Mouse (Mus musculus) myocyte (in vitro differentiated cells): ENCODE measurements at regions not wholly inside any gene's neighbourhood (a gene's known extent, or its start where the extent isn't known, plus 50 kb on each side); places are given as distances from the start of the nearest gene placed in this dataset.

ENCODE experiments used
- H3K27me3 ChIP-seq: one replicate; pipeline ENCODE4 v1.6.1; 2011; ENCODE audit not compliant: control insufficient read depth, insufficient read depth, insufficient read length
- H3K36me3 ChIP-seq: one replicate; pipeline ENCODE4 v1.6.1; 2011; ENCODE audit not compliant: control insufficient read depth, insufficient read depth
- H3K4me2 ChIP-seq: one replicate; pipeline ENCODE4 v1.6.1; 2011; ENCODE audit warnings: low read depth, control low read depth
- H3K4me3 ChIP-seq: one replicate; pipeline ENCODE4 v1.5.1; 2011; ENCODE audit warnings: mild to moderate bottlenecking, control low read depth, moderate library complexity
- H3K79me2 ChIP-seq: one replicate; pipeline ENCODE4 v1.6.1; 2011; ENCODE audit not compliant: control insufficient read depth, insufficient read depth
- H3ac ChIP-seq: one replicate; pipeline ENCODE4 v1.6.1; 2011; ENCODE audit not compliant: control insufficient read depth, insufficient read length
- CEBPB ChIP-seq: IDR thresholded peaks from 2 replicates; pipeline ENCODE4 v1.6.1; 2011; ENCODE audit warnings: mild to moderate bottlenecking, moderate library complexity; ENCODE audit not compliant: poor library complexity, insufficient read depth, severe bottlenecking
- MAX ChIP-seq: IDR thresholded peaks from one replicate; pipeline ENCODE4 v1.6.1; 2011; ENCODE audit warnings: low read depth, mild to moderate bottlenecking, control low read depth
- MYOD1 ChIP-seq, 3 experiments: IDR thresholded peaks; one replicate each; pipeline ENCODE4 v1.6.1; 2011; ENCODE audit warnings: control low read depth in 2 of 3, low read depth in 2 of 3, mild to moderate bottlenecking in 2 of 3, moderate library complexity in 1 of 3; ENCODE audit not compliant: insufficient read length in 2 of 3, control insufficient read depth in 1 of 3
- POLR2A ChIP-seq: IDR thresholded peaks from one replicate; pipeline ENCODE4 v1.6.1; 2011; ENCODE audit warnings: low read depth, mild to moderate bottlenecking, control low read depth, moderate library complexity; ENCODE audit not compliant: insufficient read length
- POLR2AphosphoS2 ChIP-seq: IDR thresholded peaks from one replicate; pipeline ENCODE4 v1.6.1; 2011; ENCODE audit warnings: low read depth, control low read depth; ENCODE audit not compliant: insufficient read length
- REST ChIP-seq: IDR thresholded peaks from one replicate; pipeline ENCODE4 v1.6.1; 2011; ENCODE audit warnings: mild to moderate bottlenecking, control low read depth, moderate library complexity; ENCODE audit not compliant: insufficient read depth, insufficient read length
- USF1 ChIP-seq: IDR thresholded peaks from one replicate; pipeline ENCODE4 v1.6.1; 2011; ENCODE audit warnings: low read depth, mild to moderate bottlenecking, control low read depth, moderate library complexity

- Histone ChIP-seq H3K79me2 (no peaks in the 10 kb centered on the region), H3K4me3 (no peak overlapping the region)
- no peak for TF ChIP-seq CEBPB
- TF ChIP-seq MYOD1 (IDR thresholded peaks at IDR 0.05; ENCODE audit: control insufficient read depth in 1 of 3, insufficient read length in 2 of 3, low read depth in 2 of 3): no peak
- TF ChIP-seq USF1: no peak
- TF ChIP-seq POLR2A: no peak
- no peak for TF ChIP-seq MAX
- no peak for TF ChIP-seq REST
- no peak for TF ChIP-seq POLR2AphosphoS2
Observed at GRCm38 (mm10) chr4:67698438-67698837, 871.1 kb downstream of the Tlr4 start.

More at GRCm38 (mm10) chr4:67698438-67698837, 871.1 kb downstream of the Tlr4 start:
- H3K27me3 ChIP-seq: no peaks in the 10 kb centered on the region
- H3K4me2 ChIP-seq: no peak overlapping the region
- no peaks in the 10 kb centered on the region for H3K36me3 ChIP-seq
- no peak overlapping the region for H3ac ChIP-seq
